Mouse (Mus musculus) layer of hippocampus, postnatal 10 days (tissue): Measurements from ENCODE around the gene Kdm4b. TPM values are rescaled to one million over a fixed set of nuclear protein-coding genes. Genes with fewer than 3 reads are reported as not detected.

Experiments
- DNase-seq, 2 experiments: peaks; one replicate each; pipeline ENCODE4 v3.0.0; 2021; ENCODE audit warnings: low spot score in 2 of 2
- total RNA-seq, 2 experiments: library from RNA; stranded (reverse); gene quantifications; 2 replicates each; pipeline ENCODE4 v1.2.3; 2021

Kdm4b gene
- total RNA-seq, 2 experiments from 2014 or later: 85.3 to 87.1 TPM

DNA sequence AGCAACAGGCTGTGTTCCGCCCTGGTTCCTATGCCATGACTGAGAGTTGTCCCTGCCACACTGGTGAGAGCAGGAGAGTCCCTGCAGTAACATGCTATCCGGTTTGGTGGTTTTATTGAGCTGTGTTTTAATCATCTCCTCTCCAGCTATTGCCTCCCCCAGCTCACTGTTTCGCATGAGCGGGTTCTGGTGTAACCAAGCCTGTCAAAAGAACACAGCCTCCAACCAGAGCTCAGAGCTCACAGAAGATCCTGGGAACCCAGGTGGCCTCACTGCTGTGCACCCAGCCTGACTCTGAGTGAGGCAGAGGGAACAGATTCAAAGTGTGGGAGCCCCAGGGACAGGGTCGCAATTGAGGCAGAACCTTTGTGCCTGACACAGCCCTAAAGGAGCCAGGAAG, 55.3 kb downstream of the Kdm4b start:
- no peak for DNase-seq

DNA sequence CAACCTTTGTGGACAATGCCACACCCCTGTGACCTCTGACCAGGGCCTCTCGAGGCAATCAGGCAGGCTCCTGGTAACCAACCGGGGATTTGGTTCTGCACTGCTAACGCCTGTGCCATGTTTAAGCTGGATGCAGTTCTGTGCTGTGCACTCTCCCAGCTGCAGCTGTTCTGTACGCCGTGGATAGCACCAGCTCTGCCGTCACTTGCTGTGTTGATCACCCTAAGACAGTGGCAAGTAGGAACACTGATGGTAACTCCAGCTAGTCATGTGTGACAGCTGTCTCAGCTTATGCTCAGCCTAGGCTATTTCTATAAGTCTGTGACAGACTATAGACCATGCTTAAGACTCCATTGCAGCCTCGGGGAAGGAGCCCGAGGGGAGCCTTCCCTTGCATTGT, 57.1 kb downstream of the Kdm4b start:
- DNase-seq: no peak

DNA sequence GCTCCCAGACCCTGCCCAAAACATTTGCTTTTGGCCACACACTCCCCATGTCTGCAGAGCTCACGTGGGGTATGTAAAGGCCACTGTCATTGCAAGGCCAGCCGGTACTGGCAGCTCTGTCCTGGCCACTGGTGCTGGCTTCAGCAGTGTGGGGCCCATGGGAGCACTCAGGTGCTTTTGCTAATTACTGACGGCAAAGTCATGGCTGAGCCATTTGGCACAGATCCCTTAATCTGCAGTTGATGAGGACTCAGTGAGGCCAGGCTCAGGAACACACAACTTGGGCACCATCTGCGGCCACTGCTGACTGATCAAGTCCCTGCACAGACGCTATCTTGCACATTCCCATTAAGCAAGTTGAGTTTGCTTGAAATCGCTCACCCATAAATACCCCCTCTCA, 59.0 kb downstream of the Kdm4b start:
- no peak for DNase-seq

DNA sequence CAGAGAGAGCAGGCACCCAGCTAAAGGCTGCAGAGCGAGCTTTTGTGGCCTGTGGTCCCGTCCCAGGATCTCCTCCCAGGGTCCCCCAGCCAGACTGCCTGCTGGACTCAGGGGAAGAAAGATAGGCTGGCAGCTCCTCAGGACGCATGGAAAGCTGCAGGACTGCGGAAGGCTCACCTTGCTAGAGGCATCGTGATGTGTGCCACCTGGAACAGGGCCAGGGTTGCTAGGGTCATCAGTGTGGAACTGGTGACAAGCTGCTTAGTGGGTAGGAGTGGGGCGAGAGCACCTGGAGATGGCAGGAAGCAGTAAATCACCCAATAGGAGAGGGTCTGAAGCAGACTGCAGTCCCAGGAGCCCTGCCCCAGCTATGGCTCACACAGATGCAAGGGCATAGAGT, 61.8 kb downstream of the Kdm4b start:
- no peak for DNase-seq

DNA sequence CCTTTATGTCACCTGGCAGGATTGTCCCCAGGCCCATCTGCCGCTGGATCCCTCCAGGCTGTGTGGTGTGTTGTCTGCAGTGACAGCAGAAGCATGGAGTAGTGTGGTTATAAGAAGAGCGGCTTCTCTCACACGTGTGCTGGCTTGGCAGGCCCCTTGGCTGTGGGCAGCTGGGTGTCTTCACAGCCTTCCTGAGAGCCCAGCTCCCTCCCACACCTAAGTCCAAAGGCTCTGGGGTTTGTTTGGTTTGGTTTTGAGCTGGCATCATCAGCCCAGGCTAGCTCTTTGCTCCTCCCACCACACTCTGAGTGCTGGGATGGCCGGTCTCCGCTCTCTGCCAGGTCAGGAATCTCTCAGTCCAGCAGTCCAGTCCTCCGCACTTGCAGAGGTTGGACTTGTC, 67.4 kb downstream of the Kdm4b start:
- DNase-seq: no peak

DNA sequence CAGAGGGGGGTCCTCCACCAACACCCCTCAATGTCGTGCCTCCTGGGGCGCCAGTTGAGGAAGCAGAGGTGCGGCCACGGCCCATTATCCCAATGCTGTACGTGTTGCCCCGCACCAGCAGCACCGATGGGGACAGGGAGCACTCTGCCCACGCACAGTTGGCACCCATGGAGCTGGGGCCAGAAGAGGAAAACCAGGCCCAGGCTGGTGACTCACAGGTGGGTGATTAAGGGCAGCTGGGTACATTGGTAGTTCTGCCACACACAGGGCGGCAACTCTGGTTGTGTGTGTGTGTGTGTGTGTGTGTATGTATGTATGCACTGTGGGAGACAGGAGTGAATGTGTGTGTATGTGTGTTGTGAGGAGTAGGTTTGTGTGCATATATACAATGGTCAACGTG, 68.0 kb downstream of the Kdm4b start:
- no peak for DNase-seq

DNA sequence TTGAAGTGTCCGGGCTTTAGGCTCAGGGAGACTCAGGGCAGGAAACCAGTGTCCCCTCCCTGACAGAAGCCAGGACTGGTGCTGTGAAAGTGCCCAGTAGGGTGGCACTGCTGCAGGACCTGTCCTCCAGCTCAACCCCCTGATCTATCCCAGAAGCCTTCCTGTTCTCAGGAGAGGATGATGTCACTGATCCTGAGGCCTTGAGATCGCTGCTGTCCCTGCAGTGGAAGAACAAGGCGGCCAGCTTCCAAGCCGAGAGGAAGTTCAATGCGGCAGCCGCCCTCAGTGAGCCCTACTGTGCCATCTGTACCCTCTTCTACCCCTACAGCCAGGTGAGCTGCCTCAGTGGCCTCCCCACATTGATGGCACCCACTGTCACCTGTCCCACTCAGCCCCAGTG, 70.2 kb downstream of the Kdm4b start:
- no peak for DNase-seq

DNA sequence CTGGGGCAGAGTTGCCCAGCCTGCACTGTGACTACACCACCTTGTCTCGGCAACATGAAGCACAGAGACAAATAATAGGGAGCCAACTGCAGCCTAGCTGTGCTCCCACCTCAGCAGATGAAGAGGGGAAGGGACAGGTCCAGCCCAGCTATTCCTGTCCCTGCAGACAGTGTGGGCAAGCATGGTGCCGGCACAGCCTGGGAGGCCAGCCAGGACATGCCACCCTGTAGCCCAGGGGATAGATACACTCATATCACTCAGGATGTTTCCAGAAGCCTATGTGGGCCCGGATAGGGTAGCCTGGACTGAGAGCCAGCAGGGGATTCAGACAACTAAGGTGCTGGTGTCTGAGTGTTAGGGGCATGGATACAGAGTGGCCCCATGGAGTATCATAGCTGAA, 74.4 kb downstream of the Kdm4b start:
- no peak for DNase-seq

DNA sequence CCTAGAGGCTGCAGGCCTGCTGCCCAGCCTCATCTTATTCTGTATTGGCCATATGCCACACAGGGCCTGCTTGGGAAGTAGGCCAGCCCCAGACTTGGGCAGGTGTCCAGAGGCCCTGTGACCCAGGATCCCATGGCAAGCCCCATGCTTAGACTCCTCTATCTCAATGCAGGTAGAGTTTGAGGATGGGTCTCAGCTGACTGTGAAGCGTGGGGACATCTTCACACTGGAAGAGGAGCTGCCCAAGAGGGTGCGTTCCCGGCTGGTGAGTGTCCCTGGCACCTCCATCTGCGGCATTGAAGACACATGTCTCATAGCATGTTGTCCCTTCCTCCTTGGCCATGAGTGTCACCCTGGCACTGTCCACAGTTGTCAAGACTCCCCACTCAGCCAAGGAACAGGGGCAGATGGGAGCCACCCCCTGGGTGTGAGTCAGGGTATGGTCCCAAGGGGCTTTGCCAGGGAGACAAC, 75.2 kb downstream of the Kdm4b start:
- no peak for DNase-seq

DNA sequence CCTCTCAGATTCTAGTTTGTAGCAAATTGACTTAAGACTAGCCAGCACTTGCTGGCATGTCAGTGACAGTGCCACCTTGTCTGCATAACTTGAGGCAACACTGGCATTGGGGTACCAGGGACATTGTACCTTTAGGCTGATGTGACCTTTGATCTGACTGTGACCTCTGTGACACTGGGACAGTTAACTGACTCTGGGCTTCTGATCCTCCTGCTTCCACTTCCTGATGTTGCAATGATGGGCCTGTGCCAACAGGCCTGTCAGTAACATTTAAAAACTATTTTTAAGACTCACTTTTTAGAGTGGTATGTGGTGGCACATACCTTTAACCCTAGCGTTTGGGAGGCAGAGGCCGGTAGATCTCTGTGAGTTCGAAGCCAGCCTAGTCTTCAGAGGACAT, 79.5 kb downstream of the Kdm4b start:
- DNase-seq: no peak

DNA sequence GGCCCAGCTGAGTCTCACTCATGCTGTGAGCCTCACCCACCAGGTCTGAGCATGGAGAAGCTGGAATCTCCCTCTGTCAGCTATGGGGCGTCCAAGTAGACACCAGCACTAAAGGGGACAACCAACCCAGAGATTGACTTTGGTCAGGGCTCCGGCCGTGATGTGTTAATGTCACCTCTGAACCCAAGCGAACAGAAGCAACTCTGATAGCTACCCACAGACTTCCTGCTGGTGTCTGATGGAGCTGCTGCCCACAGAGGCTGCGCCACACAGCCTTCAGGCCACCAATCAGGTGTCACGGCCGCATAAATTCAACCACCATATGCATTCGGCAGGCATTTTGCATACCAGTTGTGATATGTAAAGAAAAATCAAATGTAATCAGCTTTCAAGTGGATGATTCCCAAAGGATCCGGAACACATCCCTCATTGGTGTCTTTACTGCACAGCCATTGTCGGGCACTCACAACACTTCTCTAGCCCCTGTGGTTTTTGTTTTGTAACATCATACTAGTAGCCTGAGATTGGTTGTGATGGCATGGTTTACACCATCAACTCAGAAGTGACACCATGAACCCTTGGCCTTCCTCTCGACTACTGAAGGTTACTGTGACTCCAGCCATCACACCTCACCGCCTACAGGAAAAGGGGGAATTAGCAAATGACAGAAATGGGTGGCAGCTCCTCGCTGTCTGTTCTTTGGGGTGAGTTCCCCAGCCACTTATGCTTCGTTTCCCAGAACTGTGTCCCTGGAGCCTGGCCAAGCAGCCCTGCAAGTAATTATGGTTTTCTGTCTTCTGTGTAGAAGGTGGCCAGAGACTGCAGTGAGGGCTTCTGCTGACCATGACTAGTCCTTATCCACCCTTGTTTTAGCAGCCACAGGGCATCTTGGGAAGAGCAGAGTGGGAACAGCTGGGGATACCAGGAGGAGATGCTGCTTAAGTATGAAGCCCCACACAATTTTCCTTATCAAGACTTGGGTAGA, 80.3 kb downstream of the Kdm4b start:
- peak; percentile 48 to 58 for DNase-seq

DNA sequence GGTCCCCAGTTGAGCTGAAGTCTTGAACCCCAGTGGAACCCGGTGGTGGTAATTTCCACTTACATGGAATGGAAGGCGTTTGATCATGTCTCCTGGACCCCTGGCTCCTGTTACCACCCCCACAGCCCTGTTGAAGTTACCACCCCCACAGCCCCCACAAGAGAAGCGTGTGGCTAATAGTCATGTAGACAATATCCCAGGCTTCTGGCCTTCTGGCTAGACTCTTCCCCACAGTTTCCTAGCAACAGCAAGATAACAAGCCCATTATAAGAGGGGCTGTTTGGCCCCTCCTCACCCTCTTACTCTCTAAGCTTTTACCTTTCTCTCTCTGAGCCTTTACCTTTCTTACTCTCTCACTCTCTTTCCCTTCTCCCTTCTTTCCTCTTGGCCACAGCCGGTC, 81.0 kb downstream of the Kdm4b start:
- DNase-seq: no peak

DNA sequence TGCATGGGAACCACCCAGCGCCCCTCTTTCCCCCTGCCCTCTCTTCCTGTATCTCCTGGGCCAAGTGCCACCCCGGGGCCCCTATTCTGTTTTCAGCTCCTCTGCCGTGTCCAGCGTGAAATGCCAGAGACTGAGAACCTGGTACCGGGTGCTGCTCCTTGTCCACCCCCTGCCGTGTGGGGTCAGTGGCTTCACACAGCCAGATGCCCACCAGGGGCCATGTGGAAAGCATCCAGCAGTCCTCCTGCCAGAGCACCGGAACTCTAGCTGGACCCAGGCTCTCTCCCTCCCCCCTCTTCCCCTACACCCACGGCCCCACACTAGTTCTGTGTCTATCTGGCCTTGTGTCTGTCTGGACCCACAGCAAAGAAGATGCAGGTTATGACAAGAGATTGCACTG, 81.5 kb downstream of the Kdm4b start:
- DNase-seq: no peak

DNA sequence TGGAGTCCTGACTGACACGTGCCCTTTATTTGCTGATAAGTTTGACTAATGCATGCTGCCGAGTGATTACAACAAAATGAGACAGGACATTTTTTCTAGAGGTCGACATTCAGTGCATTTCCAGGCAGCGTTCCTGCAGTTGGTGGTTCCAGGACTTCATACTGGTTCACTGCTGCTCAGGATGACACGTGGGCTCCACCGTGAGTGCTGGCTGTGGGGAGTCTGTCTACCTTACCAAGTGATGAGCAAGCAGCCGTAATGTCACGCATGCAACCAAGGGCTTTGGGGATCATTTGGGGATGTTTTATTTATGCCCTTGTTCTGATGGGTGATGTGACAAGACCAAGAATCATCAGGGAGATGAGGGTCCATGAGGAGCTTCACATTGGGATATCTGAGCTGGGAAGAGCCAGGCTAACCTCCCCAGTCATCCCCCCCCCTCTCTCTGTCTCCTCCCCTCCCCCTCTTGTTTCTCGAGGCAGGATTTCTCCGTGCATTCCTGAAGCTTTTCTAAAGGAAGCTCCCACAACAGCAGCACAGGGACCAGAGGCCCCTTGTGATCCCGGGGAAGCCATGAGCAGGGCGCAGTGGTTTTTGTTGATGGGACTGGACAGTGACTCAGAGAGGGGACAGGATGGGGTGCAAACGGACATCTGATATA, 83.2 kb downstream of the Kdm4b start:
- no peak for DNase-seq

DNA sequence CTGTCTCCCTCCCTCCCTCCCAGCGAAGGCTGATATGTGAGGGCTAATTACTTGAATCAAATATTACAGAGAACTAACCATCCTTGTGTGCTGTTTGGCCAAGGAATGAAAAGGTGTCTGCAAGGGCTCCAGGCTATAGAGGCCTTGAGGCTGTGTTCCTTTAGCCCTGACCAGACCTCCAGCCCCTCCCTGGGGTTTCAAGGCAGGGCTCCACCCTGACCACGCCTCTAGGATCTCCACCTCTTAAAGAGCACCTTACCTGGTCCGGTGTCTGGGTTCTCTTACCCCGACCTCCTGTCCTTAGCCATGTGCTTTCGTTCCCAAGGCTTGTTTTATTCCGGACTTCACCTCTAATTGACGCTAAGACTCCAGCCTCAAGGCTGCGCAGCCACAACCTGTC, 83.9 kb downstream of the Kdm4b start:
- DNase-seq: no peak

DNA sequence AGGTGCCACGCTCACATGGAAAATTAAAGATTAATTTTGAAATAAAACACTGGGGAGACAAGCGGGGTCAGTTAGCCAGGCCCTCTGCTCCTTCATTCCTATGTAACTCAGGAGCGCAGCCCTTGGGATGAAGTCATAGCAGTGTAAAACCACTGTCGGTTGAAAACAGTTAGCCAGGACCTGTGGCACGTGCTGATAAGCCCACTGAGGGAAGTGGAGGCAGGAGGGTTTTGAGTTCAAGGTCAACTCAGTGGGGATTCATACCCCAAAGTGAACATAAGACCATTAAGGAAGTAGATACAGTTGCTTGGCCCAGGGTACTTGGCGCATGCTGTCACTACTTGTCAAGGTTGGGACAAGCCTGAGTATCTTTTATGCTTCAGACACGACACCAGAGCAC, 85.6 kb downstream of the Kdm4b start:
- no peak for DNase-seq

DNA sequence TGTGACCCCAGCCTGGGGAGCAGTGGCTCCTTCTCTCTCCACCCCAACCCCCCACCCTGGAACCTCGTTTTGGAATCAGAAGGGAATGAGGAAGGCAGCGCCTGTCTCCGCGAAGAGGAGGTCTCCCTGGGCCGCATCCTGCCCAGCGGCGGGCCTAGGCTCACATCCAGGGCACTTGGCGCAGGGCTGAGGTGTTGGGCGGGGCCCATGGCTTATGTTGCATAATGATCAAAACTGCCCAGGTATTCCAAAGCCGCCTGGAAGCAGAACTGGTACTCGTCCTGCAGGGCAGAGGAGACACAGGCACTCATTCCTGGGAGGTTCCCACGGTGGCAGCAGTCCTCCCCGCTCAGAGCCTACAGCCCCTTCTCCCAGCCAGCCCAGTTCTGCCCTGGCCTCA, 87.3 kb downstream of the Kdm4b start:
- DNase-seq: no peak

DNA sequence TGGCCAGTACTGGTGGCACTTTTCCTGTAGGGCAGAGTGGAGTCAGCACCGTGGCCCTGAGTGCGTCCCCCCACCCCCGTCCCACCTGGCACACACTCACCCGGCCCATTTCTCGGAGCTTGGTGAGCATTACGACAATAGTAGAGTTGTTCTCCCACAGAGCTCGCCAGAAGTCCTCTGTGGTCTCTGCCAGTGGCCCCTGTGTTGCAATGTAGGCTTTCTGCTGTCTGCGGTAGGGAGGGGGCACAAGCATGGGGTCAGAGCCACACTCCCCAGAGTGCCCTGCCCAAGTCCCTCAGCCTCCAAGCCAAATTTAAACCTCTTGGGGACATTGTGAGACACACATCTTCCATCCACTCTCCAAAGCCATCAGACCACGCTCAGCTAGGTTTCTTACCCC, 88.9 kb downstream of the Kdm4b start:
- DNase-seq: no peak

DNA sequence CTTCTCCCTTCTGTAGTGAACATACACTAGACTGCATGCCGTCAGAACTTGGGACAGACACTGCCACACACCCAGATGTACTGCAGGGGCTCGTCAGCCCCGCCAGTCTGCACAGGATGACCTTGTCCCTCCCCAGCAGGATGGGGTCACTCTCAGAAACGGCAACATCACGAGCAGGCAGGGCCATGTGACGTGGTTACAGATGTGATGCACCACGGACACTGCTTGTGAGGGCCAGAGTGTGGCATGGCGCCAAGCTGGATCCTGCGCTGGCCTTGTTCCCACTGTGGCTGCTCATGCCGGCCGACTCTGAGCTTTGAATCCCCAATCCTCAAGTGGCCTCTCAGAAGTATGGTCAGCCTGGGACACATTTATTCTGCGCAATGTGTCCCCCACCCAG, 92.4 kb downstream of the Kdm4b start:
- DNase-seq: no peak

DNA sequence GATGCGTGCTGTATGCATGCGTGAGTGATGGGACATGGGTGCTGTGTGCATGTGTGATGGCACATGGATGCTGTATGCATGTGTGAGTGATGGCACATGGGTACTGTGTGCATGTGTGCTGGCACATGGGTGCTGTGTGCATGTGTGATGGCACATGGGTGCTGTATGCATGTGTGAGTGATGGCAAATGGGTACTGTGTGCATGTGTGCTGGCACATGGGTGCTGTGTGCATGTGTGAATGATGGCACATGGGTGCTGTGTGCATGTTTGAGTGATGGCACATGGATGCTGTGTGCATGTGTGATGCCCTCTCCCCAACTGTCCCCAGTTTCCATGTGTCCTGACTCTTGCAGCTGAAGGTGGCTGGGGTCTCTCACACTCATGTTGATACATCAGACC, 94.2 kb downstream of the Kdm4b start:
- no peak for DNase-seq

DNA sequence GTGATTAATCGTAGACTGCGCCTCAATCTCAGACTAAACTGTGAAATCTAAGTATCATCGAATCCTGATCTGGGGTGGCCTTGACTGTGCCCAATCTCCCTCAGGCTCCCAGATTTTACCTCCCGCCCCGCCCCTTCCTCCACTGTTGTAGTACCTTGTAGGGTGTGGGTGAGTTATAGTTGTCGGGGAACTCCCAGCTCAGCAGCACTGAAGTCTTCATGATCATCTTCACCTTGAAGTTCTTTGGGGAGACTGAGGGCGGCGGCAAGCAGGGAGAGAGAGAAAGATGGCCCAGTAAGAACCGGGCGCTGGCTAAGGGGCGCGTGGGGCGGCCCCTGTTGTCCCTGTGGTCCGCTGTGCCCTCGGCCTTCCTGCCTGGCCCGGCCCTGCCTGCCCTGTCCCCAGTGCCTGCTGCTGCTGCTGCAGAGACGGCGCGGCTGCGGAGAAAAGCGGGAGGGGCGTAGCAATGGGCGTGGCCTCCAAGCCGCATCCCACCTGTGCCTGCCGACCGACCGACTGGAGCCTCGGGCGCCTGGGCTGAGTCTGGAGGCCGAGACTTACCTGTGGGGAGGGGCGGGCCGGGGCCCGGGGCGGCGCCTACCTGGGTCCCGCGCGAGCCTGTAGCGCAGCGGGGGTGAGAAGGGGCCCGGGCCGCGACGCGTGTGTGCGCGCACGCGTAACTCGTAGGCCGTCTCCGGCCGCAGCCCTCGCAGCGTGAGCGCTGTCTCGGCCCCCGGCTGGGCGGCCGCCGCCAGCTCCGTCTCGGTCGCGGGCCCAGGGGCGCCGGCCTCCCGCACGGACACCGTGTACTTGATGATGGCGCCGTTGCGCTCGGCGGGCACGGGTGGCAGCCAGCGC, 99.1 kb downstream of the Kdm4b start:
- DNase-seq: no peak

DNA sequence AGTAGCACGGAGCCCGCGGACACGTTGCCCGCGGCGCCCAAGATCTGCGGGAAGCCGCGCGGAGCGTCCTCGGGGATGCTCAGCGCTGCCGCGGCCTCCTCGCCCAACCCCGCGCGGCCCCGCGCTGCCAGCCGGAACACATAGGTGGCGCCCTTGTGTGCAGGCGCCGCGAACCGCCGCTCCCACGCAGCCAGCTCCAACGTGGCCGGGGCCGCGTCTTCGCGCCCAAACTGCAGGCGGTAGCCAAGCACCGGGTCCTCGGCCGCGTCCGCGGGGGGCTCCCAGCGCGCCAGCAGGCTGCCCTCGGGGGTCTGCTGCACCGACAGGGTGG, 99.7 kb downstream of the Kdm4b start:
- DNase-seq: peak; percentile 85 to 87
